Mouse (Mus musculus) left cerebral cortex, postnatal 10 days (tissue): ENCODE measurements at regions not wholly inside any gene's neighbourhood (a gene's known extent, or its start where the extent isn't known, plus 50 kb on each side); places are given as distances from the start of the nearest gene placed in this dataset.
"Not testable (repeated sequence)": the region's sequence is repeated elsewhere in the genome, so short reads cannot be mapped to it uniquely, and the experiment has no call there.

Experiments
- DNase-seq, 2 experiments: peaks; one replicate each; pipeline ENCODE4 v3.0.0; 2021 to 2022; ENCODE audit warnings: low spot score in 2 of 2, mixed read lengths in 1 of 2; ENCODE audit errors: extremely low spot score in 1 of 2
- intact Hi-C: fragments of 180-260 bp; cut with DNase I; formaldehyde crosslinking; loops from one replicate; pipeline ENCODE4 v1.15.1; 2025

- no peak for DNase-seq
- intact Hi-C loops, result no loop called here
These were observed 408.9 kb upstream of the Tbl1xr1 start for GRCm38 (mm10) chr3:21667349-21668143.

DNA sequence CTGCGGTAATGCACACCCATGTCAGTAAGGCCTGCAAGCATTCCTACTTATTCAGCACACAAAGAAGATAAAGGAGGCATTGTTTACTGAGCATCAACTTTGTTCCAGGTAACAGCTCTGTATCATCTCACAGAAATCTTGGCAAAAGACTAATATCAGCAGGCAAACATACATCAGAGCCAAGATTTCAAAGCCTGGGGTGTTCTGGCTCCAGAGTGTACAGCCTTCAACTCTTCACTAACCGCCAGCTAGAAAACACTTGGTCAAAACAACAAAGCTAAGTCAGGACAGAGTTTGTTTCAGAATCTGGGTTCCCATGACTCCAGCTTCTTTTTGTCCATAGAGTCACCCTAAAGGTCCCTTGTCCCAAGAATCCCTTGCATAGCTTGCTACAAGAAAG lies 404.6 kb upstream of the Tbl1xr1 start:
- no peak for DNase-seq
- intact Hi-C loops, result no loop called here

DNA sequence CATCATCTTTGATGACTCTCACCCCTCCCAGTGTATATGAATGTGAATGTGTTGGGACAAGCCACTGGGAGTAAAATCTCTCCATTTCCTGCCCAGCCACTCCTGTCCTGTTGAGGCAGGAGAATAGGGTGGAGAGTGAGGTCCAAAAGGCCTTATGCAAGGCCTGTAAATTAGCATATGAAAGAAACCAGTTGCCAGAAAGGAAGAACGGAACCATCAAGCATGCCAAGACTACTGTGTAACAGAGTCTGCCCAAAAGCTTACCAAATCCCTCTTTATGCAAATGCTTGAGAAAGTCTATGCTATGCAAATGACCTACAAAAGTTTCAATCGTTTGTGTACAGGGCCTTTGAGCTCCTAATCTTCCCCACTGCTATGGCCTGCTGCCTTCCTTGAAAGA lies 404.0 kb upstream of the Tbl1xr1 start:
- peak in 1 of 2 experiments; percentile 16 for DNase-seq
- intact Hi-C loops, result no loop called here

- no peak for DNase-seq
- intact Hi-C loops, result no loop called here
These were observed 403.0 kb upstream of the Tbl1xr1 start for GRCm38 (mm10) chr3:21673466-21673865.

GRCm38 (mm10) chr3:21678265-21678664 lies 398.2 kb upstream of the Tbl1xr1 start:
- no peak for DNase-seq
- intact Hi-C loops, result no loop called here

- intact Hi-C loops, result no loop called here
- no peak for DNase-seq
These were observed 397.7 kb upstream of the Tbl1xr1 start for GRCm38 (mm10) chr3:21678734-21679133.

- intact Hi-C loops, DNase-seq: not testable (repeated sequence)
These were observed 378.3 kb upstream of the Tbl1xr1 start for GRCm38 (mm10) chr3:21697980-21698672.

DNA sequence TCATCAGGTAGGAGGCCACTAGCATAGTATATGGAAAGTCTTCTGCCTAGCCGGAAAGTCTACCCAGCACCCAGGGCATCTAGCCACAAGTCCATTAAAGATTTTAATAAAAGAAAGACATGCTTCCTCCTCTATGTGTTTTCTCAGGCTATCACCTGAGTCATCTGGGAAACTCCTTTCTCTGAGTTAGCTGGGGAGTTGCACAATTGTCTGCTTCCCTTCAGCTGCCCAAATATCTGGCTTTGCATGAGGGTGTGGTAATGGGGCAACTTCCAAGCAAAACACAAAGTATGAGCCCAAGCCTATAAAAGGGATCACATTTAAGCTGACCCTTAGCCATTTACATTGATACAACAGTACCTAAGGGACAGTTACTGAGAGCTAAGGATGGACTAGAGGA lies 376.9 kb upstream of the Tbl1xr1 start:
- DNase-seq, result no peak
- intact Hi-C loops, result no loop called here

DNA sequence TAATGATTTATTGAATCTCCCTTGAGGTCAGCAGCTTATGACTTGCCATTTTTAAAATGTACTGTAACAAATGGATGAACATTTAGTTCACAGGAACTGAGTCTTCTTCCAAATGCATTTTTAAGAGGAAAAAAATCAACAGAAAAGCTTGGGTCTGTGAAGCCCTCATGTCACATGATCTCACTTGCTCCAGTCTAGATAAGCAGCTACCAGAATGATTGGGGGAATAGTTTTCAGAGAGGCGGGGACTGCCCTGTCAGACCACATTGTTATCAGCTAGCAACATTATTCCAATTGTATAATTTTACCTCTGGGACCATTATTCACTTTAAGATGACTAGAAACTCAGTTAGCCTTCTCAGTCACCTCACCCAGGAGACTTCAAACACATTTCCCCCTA lies 376.1 kb upstream of the Tbl1xr1 start:
- intact Hi-C loops, result no loop called here
- no peak for DNase-seq

- no peak for DNase-seq
- intact Hi-C loops, result no loop called here
These were observed 349.5 kb upstream of the Tbl1xr1 start for GRCm38 (mm10) chr3:21726747-21727505.

DNA sequence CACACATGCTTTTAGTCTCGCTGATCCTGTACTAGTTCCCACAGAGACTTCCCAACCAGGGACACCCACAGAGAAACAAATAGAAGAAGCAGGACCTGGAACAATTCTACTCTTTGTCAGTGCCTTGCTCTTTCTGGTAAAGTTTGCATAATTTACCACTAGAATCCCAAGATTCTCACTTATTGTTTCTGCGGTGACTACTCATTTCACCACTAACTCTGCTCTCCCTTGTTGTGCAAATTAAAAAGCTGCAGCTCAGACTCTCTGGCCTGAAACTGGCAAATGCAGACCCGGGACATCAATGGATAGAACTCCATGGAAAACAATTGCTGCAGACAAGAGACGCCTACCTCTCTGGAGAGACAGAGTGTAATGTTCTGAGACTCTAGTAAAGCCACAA lies 348.4 kb upstream of the Tbl1xr1 start:
- intact Hi-C loops, result no loop called here
- no peak for DNase-seq

GRCm38 (mm10) chr3:21729328-21729727 lies 347.1 kb upstream of the Tbl1xr1 start:
- intact Hi-C loops, result no loop called here
- no peak for DNase-seq

DNA sequence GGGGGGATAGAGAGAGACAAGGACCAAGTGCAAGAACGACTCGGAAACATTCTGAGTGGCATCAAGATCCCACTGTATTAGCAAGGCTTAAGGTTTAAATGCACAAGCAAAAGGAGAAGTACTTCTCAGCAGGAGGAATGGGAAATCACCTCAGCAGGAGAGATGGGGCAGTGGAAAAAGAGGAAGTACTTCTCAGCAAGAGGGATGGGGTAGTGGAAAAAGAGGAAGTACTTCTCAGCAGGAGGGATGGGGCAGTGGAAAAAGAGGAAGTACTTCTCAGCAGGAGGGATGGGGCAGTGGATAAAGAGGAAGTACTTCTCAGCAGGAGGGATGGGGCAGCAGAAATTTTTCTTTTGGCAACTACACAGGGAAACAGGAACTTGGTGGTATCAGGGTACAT lies 340.8 kb upstream of the Tbl1xr1 start:
- not testable (repeated sequence) for DNase-seq
- intact Hi-C loops, result loop anchor here (10.0 kb wide), 1 partner anchor 261 kb away; no protein-coding TSS in a partner anchor

- intact Hi-C loops, result loop anchor here (10.0 kb wide), 1 partner anchor 265 kb away; no protein-coding TSS in a partner anchor
These were observed 336.7 kb upstream of the Tbl1xr1 start for GRCm38 (mm10) chr3:21739720-21740119.

GRCm38 (mm10) chr3:21744107-21744506 lies 332.3 kb upstream of the Tbl1xr1 start:
- intact Hi-C loops, result no loop called here

More at GRCm38 (mm10) chr3:21739720-21740119, 336.7 kb upstream of the Tbl1xr1 start:
- DNase-seq, result no peak

DNA sequence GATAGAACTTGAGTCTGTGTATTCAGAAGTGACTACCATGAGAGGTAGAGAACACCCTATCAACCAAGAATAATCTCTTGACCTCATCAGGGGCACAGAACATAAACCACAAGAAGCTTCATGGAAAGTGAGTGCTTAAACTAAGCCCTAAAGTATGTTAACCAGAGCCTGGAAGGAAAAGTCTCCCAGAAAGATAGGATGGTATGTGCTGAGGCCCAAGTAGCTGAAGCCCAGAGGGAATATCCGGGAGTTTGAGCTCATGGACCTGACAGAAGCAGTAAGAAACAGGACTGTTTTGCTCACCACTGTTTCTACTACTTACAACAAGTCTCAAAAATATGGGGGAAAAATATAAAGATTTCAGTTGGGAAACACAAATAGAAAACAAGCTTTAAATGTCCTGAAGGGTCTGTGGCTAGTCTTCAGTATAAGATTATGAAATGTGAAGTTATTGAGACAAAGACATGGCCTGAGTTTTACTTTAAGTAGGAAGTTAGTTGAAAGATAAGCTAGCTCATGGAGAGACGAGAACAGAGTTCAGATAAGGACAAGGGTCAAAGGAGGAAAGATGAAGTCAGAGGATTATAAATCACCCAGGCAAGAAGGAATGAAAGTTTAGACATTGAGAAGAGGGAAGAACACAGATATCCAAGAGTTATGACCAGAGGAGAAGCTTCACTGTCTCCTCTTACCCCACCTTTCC lies 315.8 kb upstream of the Tbl1xr1 start:
- no peak for DNase-seq
- intact Hi-C loops, result no loop called here

More at GRCm38 (mm10) chr3:21744107-21744506, 332.3 kb upstream of the Tbl1xr1 start:
- DNase-seq, result no peak

DNA sequence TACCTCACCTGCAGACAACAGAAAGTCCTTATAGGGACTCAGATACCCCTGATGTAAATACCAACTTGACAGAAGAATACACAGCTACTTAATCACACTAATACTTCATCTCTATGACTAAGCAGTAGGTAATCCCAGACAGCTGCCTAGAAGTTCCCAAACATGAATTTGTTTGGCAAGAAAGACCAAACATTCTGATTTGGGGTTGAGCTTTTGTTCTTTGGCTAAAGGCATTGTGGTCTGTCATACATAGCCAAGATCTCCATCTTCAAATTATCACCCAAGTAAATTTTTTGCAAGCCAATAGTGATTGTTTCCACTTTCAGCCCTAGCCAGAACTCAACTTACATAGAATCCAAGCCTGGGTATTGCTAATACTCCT lies 315.2 kb upstream of the Tbl1xr1 start:
- intact Hi-C loops, result no loop called here
- no peak for DNase-seq

GRCm38 (mm10) chr3:21761909-21762308 lies 314.5 kb upstream of the Tbl1xr1 start:
- intact Hi-C loops, result no loop called here
- DNase-seq, result no peak

DNA sequence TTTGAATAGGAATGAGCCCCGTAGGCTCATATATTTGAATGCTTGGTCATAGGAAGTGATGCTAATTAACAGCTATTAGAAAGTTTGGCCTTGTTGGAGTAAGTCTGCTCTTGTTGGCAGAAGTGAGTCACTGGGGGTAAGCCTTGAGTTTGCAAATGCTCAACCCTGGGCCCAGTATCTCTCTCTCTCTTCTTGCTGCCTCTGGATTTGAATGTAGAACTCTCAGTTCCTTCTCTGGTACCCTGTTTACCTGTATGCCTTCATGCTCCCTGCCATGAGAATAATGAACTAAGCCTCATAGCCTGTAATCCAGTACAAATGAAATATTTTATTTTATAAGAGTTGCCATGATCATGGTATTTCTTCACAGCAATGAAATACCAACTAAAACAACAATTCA lies 308.4 kb upstream of the Tbl1xr1 start:
- no peak for DNase-seq
- intact Hi-C loops, result no loop called here
